Mouse (Mus musculus) cerebellum, adult 11 months (tissue): ENCODE data around the gene Maml2.
A peak's percentile ranks its signal among the peaks of the same experiment; 100 is the strongest.

ENCODE experiments used
- DNase-seq: peaks from one replicate; pipeline ENCODE4 v3.0.0; 2022

Gene Maml2

DNA sequence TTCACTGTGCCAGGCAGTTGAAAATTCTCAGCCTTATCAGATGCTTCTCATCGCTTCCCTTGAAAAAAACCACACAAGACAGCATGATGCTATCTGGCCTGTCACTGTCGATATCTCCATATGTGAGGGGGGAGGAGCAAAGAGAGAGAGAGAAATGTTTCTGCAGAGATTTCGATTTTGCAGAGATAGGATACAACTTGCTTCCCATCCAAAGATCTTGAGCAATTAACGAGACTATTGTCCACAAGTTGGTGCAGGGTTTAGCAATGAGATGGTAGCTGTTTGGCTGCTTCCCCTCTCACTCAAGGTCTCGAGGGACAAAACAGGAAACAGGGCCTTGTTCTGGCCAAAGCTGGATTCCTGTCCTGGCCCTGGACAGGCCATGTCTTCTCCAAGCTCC, 276.3 kb downstream of the Maml2 start:
- DNase-seq: no peak

DNA sequence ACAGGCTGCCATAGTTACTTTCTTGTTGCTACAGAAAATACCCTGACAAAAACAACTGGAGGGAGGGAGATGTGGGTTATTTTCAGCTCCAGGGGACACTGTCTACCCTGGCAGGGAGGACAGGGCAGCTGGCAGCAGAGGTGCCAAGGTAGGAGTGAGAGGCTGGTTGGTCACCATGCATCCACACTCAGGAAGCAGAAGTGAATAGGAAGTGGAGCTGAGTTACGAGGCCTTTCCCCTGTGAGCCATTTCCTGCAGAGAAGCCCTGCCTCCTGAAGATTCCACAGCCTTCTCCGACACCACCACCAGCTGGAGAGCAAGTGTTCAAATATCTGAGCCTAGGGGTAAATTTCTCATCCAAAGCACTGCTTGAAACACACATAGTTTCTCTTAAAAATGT, 277.2 kb downstream of the Maml2 start:
- no peak for DNase-seq

GRCm38 (mm10) chr9:13577150-13577549, 279.4 kb downstream of the Maml2 start:
- DNase-seq: no peak

DNA sequence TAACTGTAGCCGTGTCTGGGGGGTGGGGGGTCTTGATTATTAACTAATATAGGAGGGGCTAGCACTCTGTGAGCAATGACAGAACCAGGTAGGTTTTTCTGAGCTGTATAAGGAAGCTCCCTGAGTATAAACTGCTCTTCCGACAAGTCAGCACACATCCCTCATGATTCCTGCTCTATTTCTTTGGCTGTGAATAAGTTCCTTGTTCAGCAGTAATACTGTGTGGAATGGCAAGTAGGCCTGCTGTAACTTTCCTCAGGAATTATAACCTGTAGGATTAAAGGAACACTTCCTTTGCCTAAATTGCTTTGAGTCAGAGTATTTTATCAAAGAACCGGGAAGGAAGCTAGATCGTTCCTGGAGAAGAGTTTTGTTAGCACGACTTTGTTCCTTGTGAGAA, 283.4 kb downstream of the Maml2 start:
- DNase-seq: no peak

GRCm38 (mm10) chr9:13583952-13584351, 286.2 kb downstream of the Maml2 start:
- no peak for DNase-seq

GRCm38 (mm10) chr9:13584435-13584834, 286.7 kb downstream of the Maml2 start:
- DNase-seq: no peak

GRCm38 (mm10) chr9:13587085-13587933, 289.6 kb downstream of the Maml2 start:
- DNase-seq: no peak

DNA sequence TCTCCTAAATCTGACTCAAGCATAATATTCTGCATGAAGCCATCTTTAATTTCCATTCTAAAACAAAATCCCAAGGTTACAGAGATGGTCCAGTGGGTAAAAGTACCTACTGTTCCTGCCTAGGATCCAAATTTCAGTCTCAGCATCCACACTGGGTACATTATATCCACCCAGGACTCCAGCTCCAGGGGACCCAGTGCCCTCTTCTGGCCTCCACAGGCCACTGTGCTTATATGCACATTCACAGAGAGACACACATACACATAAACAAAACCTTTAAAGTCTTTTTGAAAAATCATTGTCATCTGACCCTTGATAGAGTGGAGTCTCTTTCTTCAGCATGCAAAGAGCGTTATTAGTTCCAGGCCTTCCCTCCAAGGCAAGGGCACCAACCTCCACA, 291.0 kb downstream of the Maml2 start:
- no peak for DNase-seq

GRCm38 (mm10) chr9:13592701-13593100, 294.9 kb downstream of the Maml2 start:
- no peak for DNase-seq

DNA sequence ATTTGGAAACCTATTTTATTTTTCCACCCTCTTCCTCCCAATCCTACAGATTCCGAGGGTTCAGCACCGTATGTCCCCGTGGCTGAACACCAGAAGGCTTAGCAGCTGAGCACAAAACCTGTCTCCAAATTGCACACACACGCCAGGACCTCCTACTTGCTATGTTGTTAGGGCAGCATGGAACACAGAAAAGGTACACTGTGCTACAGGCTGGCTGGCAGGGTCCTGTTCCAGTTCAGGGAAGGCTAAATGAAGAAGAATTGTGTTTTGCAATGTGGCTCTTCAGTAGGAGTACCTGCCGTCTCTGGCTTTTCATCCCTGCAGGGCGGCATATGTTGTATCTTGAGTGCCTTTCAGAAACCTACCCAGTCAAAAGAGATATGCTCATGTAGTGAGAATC, 300.0 kb downstream of the Maml2 start:
- DNase-seq: peak; percentile 80

GRCm38 (mm10) chr9:13598596-13599333, 301.0 kb downstream of the Maml2 start:
- DNase-seq: no peak

DNA sequence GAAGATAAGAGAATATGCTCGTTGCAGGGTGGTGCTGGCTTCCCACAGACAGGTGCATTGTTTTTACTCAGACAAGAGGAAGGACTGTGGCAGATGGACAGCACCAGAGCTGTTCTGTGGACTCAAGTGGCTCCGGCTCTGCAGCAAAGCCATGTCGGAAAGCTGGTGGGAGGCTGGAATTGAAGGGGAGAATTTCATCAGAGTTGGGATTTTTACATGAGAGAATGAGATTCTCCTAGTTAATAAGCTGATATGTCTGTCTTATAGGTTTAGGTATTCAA, 301.5 kb downstream of the Maml2 start:
- DNase-seq: peak; percentile 29

DNA sequence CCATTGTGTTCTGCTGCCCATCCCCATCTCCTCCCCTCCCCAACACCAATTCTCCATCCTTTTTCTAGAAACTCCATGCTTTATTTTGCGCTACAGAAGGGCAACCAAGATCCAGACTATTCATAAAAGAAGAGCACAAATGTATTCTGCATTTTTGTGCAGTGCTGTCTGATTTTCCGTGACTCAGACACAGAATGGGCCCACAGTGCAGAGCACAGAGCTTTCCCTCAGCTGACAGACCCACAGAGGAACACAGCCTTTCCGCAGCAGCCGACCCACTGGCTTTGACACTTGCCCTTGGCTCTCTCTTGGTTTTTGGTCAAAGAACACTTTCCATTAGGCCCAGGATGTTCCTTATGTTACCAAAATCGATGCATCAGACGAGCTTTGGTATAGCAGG, 302.0 kb downstream of the Maml2 start:
- no peak for DNase-seq

DNA sequence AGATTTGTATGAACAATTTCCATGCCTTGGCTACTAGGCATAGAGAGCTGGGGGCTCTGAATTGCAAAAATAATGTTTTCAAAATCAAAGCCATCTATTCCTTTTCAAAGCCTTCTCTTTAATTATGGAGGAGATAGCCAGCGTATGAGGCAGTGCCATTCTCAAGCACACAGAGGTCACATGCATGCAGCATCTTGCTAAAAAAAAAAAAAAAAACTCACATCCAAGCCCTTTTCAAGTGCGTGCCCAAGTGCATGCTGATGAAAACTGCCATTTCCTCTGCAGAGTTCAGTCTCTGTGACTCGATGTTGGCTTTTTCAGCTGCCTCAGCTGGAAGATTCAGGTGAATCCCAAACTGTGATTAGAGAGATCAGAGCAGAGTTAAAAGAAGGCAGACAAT, 304.0 kb downstream of the Maml2 start:
- DNase-seq: no peak

GRCm38 (mm10) chr9:13603533-13604143, 305.9 kb downstream of the Maml2 start:
- DNase-seq: no peak

GRCm38 (mm10) chr9:13607609-13608185, 309.9 kb downstream of the Maml2 start:
- DNase-seq: no peak

- DNase-seq: no peak
These were observed 310.8 kb downstream of the Maml2 start for GRCm38 (mm10) chr9:13608532-13609071.

GRCm38 (mm10) chr9:13611561-13611960, 313.8 kb downstream of the Maml2 start:
- DNase-seq: no peak

DNA sequence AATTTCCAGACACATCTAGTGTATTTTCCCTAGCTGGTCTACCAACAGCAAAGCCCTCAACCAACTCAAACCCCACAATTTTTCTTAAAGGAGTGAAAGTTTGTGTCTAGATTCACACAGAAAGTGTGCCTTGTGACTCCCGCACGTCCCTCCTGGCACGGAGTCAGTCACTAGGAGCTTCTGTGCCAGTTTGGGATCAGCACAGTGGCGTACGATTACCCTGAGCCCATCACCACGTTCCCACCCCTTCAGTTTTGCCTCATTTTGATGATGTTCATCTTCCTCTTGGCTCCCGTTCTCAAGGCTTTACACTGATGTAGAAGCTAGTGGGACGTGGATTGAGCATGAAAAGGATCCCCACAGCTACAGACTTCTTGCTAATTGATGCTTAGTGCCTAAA, 314.6 kb downstream of the Maml2 start:
- no peak for DNase-seq

DNA sequence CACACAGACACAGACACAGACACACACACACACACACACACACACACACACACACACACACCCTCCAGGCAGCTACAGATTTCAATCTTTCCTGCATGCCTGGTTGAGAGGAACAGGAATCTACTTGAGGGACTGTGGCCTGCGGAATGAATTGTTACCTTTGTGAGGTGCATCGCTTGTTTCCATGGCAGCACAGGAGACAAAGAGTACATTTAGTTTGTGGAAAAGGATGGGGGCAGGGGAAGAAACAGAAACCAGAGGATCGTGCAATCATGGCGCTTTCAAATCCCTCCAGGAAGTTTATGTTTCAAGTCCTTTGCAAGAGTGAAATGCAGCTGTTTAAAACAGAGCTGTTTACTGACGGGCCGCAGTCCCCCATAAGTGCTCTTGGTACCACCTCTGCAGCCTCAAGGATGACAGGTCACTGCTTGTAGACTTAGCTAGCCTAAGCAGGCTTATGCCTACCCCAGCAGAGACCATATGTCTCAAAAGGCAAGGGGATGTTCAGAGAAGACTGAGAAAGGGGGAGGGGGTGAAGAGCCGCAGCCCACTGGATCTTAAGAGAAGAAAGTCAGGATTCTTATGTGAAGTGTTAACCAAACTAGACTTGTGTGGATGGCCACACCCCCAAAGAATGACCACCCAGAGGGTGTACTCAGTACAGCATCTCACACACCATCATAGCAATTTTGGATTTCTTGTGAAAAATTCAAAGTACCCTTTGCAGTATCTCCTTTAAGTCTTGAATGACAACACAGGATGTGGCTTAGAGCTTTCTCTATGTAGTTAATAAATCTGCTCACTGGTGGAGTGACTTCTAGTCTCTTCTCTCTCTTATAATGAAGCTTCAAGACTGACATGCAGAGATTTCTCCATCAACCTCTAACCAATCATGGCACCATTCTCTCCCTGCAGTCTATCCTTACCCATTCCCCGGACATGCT, 315.8 kb downstream of the Maml2 start:
- no peak for DNase-seq

GRCm38 (mm10) chr9:13616383-13617009, 318.7 kb downstream of the Maml2 start:
- DNase-seq: no peak

DNA sequence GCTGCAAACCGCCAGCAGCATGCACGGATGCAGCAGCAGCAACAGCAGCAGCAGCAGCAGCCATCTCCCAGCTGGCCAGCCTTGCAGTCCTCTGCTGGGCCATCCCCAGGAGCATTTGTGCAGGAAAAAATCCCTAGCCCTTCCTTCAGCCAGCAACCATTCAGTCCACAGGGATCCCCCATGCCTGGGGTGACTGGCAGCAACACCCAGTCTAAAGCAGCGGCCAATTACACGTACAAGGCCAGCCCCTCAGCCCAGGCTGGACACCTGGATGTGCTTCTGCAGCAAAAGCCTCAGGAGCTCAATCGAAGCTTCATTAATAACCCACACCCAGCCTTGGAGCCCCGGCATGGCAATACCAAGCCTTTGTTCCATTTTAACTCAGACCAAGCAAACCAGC, 323.0 kb downstream of the Maml2 start:
- DNase-seq: no peak
